Mouse (Mus musculus) bone marrow macrophage, adult 2 months (primary cell): ENCODE results near the gene Hist1h2bj.

ENCODE experiments used
- CTCF ChIP-seq: IDR thresholded peaks from 2 replicates; pipeline ENCODE4 v1.5.1; 2012; ENCODE audit warnings: low read depth, mild to moderate bottlenecking, low read length, moderate library complexity
- POLR2A ChIP-seq: IDR thresholded peaks from 2 replicates; pipeline ENCODE4 v1.6.1; 2012; ENCODE audit warnings: mild to moderate bottlenecking, low read depth, low read length, borderline replicate concordance

DNA sequence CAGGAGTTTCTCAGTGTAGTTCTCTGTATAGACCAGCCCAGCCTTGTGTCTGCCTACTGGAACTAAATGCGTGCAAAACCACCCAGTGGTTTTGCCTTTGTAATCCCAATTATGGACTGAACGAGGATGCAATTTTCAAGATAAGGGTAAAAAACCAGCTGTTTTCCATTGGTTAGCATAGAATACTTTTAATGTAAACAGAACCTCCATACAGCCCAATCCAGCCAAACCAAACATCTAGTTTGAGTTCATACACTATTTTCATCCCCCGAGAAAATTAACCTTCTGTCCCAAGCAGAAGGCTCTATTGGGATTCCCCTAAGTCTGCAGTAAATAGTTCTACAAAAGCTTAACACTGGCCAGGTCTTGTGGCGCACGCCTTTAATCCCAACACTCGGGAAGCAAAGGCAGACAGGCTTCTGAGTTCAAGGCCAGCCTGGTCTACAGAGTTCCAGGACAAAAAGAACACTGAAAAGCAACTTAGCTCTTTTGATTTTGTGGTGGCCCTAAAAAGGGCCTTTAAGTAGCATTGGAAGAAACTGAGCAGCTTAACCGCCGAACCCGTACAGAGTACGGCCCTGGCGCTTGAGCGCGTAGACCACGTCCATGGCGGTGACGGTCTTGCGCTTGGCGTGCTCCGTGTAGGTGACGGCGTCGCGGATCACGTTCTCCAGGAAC, 2.4 kb upstream of the Hist1h2bj start:
- TF ChIP-seq CTCF = no peak
- no peak for TF ChIP-seq POLR2A
